Mouse (Mus musculus): Measurements from ENCODE around the gene Pdlim5. TPM values are rescaled to one million over a fixed set of nuclear protein-coding genes. Genes with fewer than 3 reads are reported as not detected.

The Pdlim5 gene
- total and polyA plus RNA-seq, 3 experiments = 36.0 to 107 (median 67.5) TPM

- DNase-seq = peak; percentile 89
Measured at GRCm38 (mm10) chr3:142394796-142395508, 544 bp downstream of the Pdlim5 start.

- peak; percentile 32 for DNase-seq
Measured at GRCm38 (mm10) chr3:142394000-142394411, 1.5 kb downstream of the Pdlim5 start.

- peak; percentile 69 for DNase-seq
Measured at GRCm38 (mm10) chr3:142391531-142391930, 4.0 kb downstream of the Pdlim5 start.

GRCm38 (mm10) chr3:142390288-142390687 is 5.2 kb downstream of the Pdlim5 start:
- no peak for DNase-seq

GRCm38 (mm10) chr3:142388189-142388588 is 7.3 kb downstream of the Pdlim5 start:
- no peak for DNase-seq

GRCm38 (mm10) chr3:142386505-142386904 is 9.0 kb downstream of the Pdlim5 start:
- DNase-seq = no peak

GRCm38 (mm10) chr3:142385690-142386089 is 9.8 kb downstream of the Pdlim5 start:
- no peak for DNase-seq

GRCm38 (mm10) chr3:142376638-142377037 is 18.9 kb downstream of the Pdlim5 start:
- DNase-seq = no peak

- DNase-seq = no peak
Measured at GRCm38 (mm10) chr3:142375106-142375505, 20.4 kb downstream of the Pdlim5 start.

GRCm38 (mm10) chr3:142372465-142373147 is 22.9 kb downstream of the Pdlim5 start:
- no peak for DNase-seq

GRCm38 (mm10) chr3:142368411-142368810 is 27.1 kb downstream of the Pdlim5 start:
- no peak for DNase-seq

- no peak for DNase-seq
Measured at GRCm38 (mm10) chr3:142362092-142362491, 33.4 kb downstream of the Pdlim5 start.

GRCm38 (mm10) chr3:142358951-142359350 is 36.5 kb downstream of the Pdlim5 start:
- DNase-seq = no peak

GRCm38 (mm10) chr3:142356661-142357060 is 38.8 kb downstream of the Pdlim5 start:
- no peak for DNase-seq

GRCm38 (mm10) chr3:142353218-142353617 is 42.3 kb downstream of the Pdlim5 start:
- no peak for DNase-seq

- DNase-seq = no peak
Measured at GRCm38 (mm10) chr3:142350513-142350912, 45.0 kb downstream of the Pdlim5 start.

GRCm38 (mm10) chr3:142348816-142349631 is 46.5 kb downstream of the Pdlim5 start:
- no peak for DNase-seq

- DNase-seq = no peak
Measured at GRCm38 (mm10) chr3:142346261-142346660, 49.2 kb downstream of the Pdlim5 start.

- DNase-seq = no peak
Measured at GRCm38 (mm10) chr3:142345235-142346125, 50.0 kb downstream of the Pdlim5 start.

- no peak for DNase-seq
Measured at GRCm38 (mm10) chr3:142343786-142344185, 51.7 kb downstream of the Pdlim5 start.

- peak; percentile 64 for DNase-seq
Measured at GRCm38 (mm10) chr3:142340701-142341100, 54.8 kb downstream of the Pdlim5 start.
